Mouse (Mus musculus): Measurements from ENCODE around the gene Gdpd5. TPM values are rescaled to one million over a fixed set of nuclear protein-coding genes. Genes with fewer than 3 reads are reported as not detected.

Gdpd5 gene
- total RNA-seq, 2 experiments from 2014 or later = not detected

DNA sequence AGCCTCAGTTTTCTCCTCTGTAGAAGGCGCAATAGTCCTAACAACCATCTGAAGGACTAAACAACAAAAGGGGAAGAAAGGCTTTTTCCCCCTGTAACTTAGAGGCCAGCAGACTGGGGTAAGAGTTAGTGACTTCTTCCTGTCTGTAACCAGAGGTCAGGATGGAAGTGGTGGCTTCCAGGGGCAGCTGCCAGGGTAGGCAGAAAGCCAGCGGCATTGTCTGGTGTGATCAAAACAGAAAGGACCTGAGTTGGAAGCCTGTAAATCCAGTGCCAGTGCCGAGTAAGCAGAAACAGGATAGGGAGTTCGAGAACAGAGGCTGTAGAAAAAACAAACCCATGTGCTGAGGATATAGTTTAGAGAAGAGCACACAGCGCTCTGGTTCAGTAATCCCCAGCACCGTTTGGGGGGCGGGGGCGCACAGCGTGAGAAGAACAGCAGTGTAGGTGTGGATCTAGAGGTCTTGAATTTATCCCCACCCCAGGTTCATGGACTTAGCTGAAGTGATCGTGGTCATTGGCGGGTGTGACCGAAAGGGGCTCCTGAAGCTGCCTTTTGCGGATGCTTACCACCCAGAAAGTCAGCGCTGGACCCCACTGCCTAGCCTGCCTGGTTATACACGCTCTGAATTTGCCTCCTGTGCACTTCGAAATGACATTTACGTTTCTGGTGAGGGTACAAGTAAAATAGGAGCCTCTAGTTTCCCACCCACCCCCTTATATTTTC is 88.6 kb downstream of the Gdpd5 start:
- ATAC-seq (replicated peaks; ENCODE audit: poor library complexity, severe bottlenecking) = peak; percentile 45

DNA sequence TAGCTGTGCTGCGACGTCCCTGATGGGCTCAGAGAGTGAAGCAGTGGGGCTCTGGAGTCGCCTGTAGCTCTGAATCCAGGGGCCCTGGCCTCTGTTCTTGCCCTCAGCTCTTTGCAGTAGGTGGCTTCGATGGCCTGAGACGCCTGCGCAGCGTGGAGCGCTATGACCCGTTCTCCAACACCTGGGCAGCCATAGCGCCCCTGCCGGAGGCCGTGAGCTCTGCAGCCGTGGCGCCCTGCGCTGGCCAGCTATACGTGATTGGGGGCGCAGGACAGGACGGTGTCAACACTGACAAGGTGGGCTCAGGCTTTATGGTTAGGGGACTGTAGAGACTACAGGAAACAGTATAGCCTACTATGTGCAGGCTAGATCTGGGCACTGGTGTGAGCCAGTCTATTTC is 90.4 kb downstream of the Gdpd5 start:
- no peak for ATAC-seq (replicated peaks; ENCODE audit: poor library complexity, severe bottlenecking)

DNA sequence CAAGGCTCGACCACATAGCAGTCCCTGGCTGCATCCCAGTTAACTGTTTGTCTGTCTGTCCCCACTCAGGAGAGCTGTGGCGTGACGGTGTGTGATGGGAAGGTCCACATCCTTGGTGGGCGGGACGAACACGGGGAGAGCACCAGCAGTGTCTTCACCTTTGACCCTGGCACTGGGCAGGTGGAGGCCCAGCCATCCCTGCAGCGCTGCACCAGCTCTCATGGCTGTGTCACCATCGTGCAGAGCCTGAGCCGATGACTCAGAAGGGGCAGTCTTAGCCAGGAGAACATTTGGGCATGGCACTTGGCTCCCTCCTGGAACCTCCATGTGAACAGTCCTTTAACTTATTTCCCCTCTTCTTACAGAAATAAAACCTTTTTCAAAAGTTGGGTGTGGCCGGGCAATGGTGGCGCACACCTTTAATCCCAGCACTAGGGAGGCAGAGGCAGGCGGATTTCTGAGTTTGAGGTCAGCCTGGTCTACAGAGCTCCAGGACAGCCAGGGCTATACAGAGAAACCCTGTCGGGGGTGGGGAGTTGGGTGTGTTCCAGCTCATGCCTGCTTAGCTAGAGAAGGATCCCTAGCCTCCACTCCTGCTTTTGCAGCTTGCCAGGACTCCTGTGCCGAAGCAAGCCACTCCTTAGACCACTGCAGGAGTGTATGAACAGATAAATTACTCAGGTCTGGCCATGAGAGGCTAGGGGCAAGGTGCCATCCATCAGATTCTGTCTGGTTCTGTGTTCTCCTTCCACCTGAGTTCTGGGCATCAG is 92.6 kb downstream of the Gdpd5 start:
- no peak for ATAC-seq (replicated peaks; ENCODE audit: poor library complexity, severe bottlenecking)

DNA sequence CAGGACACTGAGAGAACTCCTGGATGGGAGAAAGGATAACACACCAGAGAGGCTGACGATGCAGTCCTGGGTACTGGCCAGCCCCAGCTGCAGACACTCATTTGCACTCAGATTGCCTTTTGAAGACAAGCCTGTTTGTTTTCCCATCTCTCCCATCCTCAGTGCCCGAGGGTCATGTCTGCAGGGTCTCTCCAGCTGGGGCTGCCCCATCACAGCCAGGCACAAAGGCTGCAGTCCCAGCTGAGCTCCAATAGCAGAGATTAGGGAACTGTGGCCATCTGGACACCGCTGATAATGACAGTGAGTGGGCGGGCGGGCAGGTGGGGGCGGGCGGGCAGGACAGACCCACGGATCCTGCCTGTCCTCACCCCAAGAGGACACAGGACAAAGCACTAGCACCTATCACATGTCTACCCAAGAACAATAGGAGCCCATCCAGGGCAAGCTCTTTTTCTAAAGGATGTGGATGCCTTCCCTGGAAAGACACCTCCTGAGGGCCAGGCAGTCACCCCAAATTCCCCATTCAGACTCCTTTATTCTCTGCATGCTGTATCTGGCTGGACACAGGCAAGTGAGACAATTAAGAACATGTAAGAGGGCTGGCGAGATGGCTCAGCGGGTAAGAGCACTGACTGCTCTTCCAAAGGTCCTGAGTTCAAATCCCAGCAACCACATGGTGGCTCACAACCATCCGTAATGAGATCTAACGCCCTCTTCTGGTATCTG is 93.8 kb downstream of the Gdpd5 start:
- ATAC-seq (replicated peaks; ENCODE audit: poor library complexity, severe bottlenecking) = no peak

DNA sequence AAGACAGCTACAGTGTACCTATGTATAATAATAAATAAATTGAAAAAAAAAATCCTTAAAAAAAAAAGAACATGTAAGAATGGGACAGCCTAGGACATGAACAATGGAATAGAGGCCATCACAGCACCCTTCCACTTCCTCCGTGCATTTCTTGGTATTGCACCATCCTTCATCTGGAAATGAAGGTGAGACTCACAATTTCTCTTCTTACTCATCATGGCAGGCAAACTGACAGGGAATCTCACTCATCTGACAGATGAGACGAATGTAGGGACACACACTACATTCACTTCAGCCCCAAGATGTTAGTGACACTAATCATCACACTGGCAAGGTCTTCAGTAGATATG is 94.3 kb downstream of the Gdpd5 start:
- no peak for ATAC-seq (replicated peaks; ENCODE audit: poor library complexity, severe bottlenecking)

DNA sequence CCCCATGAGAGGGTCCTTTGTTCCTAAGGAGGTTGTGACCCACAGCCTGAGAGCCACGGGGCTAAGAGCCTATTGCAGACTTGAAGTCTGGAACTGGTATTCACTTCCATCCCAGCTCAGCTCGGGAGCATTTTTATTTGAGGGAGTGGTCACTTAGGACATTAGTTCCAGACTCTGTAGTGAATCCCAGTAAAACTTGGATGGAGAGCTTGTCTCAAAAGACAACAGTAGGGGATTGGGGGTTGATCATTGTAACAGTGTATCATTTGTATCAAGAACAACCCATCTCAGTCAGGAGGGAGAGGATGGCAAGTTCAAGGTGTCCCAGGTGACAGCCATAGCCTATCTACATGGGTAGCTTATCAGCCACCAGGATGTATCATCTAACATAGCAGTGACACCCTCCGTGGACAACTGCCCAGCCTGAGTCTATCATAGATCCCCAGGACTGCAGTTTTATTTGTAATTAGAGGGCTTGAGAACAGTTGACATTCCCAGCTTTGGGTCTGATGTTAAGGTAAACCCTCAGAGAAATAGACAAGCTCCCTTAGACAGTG is 95.4 kb downstream of the Gdpd5 start:
- ATAC-seq (replicated peaks; ENCODE audit: poor library complexity, severe bottlenecking) = no peak

DNA sequence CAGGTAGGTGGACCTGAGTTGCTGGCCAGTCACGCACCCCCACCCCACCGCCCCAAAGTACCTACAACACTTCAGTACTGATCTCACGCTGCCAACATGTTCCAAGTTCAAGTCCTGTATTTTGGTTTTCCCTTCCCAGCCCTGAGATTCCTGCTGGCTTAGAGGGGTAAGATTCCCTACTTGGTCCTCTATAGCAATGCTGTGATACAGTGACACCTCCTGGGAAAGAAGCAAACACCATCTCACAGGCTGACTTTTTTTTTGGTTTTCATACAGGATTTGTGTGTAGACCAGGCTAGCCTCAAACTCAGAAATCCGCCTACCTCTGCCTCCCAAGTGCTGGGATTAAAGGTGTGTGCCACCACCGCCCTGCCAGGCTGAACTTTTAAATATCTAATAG is 96.0 kb downstream of the Gdpd5 start:
- no peak for ATAC-seq (replicated peaks; ENCODE audit: poor library complexity, severe bottlenecking)

DNA sequence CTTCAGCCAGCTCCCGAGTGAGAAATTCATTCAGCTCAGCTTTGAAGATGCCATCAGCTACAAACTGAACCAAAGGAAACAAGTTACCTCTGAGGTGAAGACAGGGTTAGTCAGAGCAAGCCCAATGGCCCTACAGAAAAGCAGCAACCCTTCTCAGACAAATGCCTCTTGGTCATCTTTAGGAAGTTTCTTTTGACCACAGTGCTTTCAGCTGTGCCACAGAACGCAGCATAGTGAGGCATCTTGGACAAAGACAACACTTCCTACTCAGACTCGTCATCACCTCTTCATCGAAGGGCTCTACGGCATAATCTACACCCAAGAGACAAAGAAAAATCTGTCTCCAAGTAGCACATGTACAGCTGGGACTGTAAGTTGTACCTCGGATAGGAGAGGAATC is 101.4 kb downstream of the Gdpd5 start:
- ATAC-seq (replicated peaks; ENCODE audit: poor library complexity, severe bottlenecking) = no peak

DNA sequence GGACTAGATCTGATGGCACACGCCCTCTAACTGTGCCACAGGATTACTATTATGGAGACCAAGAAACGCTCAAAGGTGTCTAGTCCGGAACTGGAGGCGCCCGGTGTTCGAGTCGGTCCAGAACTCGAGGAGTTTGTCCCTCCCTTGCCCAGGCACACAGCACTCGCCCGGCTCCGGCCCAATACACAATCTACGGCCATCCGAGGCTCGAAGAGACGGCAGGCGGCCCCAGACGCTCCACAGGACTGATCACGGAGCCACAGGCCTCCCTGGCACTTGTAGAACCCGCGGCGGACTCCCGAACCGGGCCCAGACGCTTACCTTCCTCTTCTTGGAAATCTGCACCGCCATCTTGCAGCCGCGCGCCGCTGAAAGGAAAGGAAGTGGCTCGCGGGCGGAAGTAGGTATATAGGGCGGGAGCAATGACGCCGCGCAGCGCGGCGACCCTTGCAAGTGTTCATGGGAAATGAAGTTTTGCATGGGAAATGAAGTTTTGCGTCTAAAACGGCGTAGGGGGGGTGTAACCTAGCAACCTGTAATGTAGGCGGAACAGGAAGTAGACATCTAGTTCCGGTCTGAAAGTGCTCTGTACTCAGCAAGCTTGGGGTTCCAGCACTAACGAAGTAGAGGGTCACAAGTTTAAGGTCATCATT is 102.2 kb downstream of the Gdpd5 start, which contains the start of gene Rps3:
Gene Rps3 (minus strand): TSS at position 468 of the 653 bp plus-strand sequence.
- ATAC-seq (replicated peaks; ENCODE audit: poor library complexity, severe bottlenecking) = peak; percentile 94

DNA sequence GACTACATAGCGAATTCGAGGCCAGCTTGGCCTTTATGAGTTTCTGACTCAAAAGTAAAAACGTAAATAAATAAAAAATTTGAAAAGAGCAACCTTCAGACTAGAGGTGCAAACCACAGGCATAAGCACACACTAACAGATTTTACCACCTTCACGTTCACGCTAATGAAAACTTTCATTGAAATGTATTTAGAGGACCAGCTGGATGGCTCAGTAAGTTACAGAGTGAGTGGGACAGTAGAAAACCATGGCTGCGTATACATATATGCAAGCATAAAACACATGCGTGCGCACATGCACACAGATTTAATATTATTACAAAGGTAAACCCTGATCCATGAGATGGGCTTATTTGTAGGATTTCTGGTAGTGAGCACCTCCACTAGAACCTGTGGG is 102.7 kb downstream of the Gdpd5 start:
- no peak for ATAC-seq (replicated peaks; ENCODE audit: poor library complexity, severe bottlenecking)

DNA sequence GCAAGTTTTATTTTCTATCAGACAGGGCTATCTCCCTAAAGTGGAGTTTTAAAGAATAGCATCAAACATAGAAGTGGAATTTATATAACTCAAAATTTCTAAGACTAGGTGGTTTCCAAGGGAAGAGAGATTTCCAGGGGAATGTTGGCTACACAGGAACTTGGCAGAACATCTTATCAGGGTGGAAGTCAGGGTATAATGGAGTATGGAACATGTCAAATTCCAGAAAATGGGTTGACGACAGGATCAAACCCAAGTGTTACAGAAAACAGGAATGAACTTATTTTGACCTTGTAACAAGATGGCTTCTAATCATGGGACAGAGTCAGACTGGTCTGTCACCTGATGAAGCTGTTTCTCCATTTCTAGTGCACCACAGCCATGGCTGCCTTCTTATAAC is 103.5 kb downstream of the Gdpd5 start:
- ATAC-seq (replicated peaks; ENCODE audit: poor library complexity, severe bottlenecking) = no peak

DNA sequence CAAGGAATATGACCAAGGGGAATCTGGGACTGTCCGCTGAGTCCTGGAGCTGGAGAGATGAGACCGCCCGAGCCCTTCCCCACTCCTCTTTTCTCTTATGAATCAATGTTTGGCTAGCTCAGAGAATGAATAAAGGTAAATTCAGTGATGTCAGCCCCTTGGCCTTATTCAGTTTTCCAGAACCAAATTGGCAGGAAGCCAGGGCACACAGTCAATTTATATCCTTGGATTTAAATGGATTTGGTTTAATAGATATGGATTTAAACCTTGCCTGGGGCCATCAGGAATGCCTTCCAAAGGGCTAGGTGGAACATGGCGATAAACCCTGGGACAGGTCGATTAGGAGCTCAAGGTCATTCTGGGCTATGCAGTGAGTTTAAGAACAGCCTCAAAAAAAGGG is 108.5 kb downstream of the Gdpd5 start:
- no peak for ATAC-seq (replicated peaks; ENCODE audit: poor library complexity, severe bottlenecking)

DNA sequence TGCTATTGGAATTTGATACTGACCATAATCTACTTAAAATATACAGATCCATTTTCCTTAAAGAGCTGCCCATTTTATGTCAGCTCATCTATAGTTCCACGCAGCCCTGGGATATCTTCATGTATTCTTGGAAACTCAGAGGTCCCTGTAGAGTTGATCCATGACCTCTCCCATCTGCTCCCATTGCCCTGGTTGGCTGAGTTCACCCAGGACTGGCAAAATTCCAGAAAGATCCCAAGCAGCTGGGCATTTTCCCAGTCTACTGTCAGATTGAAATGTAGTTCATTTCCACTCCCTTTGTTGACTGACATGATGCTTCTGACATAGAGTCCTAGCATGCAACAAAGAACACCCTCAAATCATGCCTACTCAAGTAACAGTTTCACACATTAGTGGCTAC is 117.9 kb downstream of the Gdpd5 start:
- no peak for ATAC-seq (replicated peaks; ENCODE audit: poor library complexity, severe bottlenecking)

DNA sequence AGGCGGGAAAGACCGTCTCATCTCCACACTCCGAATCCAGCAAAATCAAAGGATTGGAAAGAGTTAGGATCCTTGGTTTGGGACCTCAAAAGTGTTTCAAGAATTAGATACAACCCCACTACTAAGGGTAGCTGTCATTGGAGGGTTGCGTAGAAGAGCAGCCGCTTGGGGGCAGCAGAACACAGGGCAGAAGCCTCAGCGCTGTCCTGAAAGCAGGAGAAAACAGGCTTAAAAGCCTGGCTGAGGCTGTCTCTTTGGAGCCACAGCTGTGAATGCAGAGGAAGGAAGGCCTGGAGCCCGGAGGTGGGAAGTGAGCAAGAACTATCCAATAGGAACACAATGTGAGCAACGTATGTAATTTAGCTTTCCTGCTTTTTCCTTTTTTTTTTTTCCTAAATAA is 119.0 kb downstream of the Gdpd5 start:
- ATAC-seq (replicated peaks; ENCODE audit: poor library complexity, severe bottlenecking) = peak; percentile 90

DNA sequence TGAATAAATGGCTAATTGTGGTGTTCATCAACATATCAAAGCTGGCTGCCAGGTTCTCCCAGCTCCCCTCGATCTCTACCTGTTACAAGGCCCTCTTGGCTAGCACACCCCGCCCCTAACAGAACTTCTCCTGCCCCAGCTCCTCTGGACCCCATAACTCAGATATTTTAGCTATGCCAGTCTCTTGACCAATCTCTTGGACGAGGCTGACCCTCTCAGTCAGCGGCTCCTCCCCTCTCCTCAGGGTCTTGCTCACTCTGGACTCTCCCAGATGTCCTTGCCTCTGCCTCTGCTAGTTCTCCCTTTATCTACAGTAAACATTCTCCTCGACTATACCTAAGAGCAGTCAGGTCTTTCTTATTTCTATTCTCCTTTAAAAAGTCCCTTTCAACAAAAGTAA is 119.4 kb downstream of the Gdpd5 start:
- no peak for ATAC-seq (replicated peaks; ENCODE audit: poor library complexity, severe bottlenecking)

DNA sequence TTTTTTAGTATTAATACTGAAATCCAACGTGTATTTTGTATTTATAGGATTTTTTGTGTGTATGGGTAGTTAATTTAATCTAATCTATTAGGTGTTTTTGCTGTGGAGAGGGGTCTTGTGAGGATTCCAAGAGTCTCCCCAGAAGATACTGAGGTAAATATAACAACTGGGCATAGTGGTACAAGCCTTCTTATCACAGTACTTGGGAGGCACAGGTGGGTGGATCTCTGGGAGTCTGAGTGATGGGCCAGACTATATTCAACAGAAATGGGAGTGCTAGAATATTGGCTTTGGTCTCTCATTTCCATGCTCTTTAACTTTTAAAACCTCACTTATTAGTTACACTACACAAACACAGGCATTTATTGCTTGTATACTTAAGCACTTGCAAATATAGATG is 119.9 kb downstream of the Gdpd5 start:
- no peak for ATAC-seq (replicated peaks; ENCODE audit: poor library complexity, severe bottlenecking)

DNA sequence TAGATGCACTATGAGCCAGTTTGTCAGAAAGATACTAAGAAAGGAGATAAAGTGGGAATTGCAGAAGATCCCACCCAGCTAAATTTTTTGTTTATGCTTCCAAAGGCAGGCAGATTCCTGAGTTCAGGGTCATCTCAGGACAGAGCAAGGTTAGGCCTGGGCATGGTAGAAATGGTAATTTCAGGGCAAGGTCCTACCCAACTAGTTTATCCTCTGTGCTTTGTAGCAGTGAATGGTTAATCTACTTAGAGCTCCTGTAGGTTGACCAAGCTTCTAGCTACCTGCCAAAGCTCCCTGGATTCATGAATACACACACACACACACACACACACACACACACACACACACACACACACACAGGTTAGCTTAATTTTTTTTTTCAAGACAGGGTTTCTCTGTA is 123.3 kb downstream of the Gdpd5 start:
- no peak for ATAC-seq (replicated peaks; ENCODE audit: poor library complexity, severe bottlenecking)

DNA sequence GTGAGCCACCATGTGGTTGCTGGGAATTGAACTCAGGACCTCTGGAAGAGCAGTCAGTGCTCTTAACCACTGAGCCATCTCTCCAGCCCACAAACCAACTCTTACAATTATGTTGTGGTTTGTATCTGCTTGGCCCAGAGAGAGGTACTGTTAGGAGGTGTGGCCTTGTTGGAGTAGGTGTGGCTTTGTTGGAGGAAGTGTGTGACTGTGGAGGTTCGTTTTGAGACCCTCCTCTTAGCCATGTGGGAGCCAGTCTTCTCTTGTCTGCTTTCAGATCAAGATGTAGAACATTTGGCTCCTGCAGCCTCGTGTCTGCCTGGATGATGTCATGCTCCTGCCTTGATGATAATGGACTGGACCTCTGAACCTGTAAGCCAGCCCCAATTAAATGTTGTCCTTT is 127.0 kb downstream of the Gdpd5 start:
- peak; percentile 35; the same call in 1 of the 2 replicates for ATAC-seq (replicated peaks; ENCODE audit: poor library complexity, severe bottlenecking)

DNA sequence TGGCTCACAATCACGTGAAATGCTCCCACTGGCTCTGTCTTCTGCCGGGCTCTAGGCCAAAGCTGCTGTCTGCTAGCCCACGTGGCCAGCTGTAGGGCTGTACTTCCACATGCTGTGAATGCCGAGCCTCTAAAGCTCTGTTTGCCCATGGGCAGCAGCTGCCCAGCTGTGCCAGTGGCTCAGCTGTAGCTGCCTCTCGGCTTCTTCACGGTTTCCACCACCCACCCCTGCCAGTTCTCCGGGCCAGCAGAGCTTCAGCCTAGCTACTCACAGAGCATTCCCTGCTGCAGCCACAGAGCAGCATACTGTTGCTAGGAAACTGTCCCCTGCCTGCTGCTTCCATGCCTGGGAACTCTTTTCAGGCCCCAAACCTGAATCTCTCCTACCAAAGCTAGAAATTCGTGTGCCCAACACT is 128.9 kb downstream of the Gdpd5 start:
- ATAC-seq (replicated peaks; ENCODE audit: poor library complexity, severe bottlenecking) = no peak

Measured in granulocyte monocyte progenitor cell, adult 5-6 weeks (primary cell).